Mouse (Mus musculus): ENCODE data around the gene Mast3. TPM values are rescaled to one million over a fixed set of nuclear protein-coding genes. Genes with fewer than 3 reads are reported as not detected.

The Mast3 gene
- polyA plus RNA-seq, 1 experiment from 2014 or later = 10.0 TPM

DNA sequence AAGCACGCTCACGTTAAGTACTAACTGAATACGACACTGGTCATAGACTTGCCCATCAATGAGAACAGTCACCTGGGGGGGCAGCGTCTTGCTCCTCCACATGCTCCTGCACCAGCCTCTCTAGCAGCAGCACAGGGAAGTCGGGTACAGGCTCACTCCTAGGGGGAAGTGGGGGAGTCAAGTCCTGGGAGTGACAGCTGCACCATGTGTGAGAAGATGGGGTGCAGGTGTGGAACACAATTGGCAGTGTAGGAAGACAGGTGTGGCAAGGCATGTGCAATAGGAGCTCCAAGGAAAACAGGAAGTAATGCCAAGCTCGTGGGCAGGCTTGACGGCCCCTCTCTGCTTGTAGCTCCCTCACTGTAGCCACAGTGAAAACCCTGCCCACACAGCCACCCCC lies 33.6 kb downstream of the Mast3 start:
- Histone ChIP-seq H3K4me3 (replicated peaks; ENCODE audit: low read length) (no peak overlapping the region), H3K4me2 (ENCODE audit: low read depth, low read length) (no peak overlapping the region), H3K9me3 (replicated peaks; ENCODE audit: control insufficient read depth, low read length) (no peaks in the 10 kb centered on the region), H3K27ac (ENCODE audit: low read length) (no peak overlapping the region), H3K4me1 (ENCODE audit: control insufficient read depth, insufficient read depth, low read length) (peaks cover 54% of the 10 kb centered on the region), H3K9ac (ENCODE audit: low read length) (no peak overlapping the region), H3K36me3 (ENCODE audit: control insufficient read depth, insufficient read depth, low read length) (peaks cover 41% of the 10 kb centered on the region), H3K27me3 (ENCODE audit: control insufficient read depth, insufficient read depth, low read length) (no peaks in the 10 kb centered on the region)
- no peak for ATAC-seq (ENCODE audit: insufficient read depth, low FRiP score)
- WGBS = 84% methylated on average over 7 of the region's 7 CpGs

DNA sequence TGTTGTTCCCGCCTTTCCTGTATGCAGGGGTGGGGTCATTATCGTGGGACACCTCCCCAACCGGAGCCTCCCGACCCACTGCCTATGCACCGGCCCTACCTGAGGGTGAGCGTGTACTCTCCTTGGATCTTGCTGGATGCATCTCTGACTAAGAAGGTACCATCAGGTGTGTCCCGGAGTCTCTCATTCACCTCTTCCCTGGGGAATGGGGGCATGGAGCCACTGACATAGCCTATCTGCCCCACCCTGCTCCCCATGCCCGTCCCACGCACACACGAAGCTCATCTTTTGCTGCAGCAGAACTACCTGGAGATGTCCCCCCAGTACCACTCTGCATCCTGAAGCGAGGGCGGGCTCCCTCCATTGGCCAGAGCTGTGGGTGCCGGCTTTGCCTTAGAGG lies 34.1 kb downstream of the Mast3 start:
- whole genome bisulfite sequencing = 90% methylated on average over 13 of the region's 13 CpGs
- peaks cover 41% of the 10 kb centered on the region for H3K36me3 ChIP-seq (ENCODE audit: control insufficient read depth, insufficient read depth, low read length)

DNA sequence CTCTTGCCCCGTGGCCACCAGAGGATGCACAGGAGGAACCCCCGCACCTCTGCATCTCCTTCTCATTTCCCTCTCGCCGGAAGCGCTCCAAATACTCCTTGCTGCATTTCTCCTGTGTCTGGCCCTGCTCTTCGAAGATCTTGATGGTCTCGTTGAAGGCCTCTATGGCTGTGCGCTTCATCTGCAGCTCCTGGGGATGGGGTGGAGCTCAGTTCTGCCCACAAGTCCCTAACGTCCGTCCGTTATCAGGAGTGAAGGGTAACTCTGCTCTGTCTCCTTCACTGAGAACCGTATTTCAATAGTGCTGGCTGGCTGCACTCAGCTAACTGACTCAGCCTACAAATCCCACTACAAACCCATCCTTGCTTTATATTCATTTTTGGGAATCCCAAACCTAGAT lies 35.0 kb downstream of the Mast3 start:
- H3K4me3 ChIP-seq (replicated peaks; ENCODE audit: low read length) = no peak overlapping the region
- WGBS = 69% methylated on average over 12 of the region's 12 CpGs
- H3K4me1 ChIP-seq (ENCODE audit: control insufficient read depth, insufficient read depth, low read length) = peaks cover 51% of the 10 kb centered on the region
- no peak overlapping the region for H3K4me2 ChIP-seq (ENCODE audit: low read depth, low read length)
- H3K36me3 ChIP-seq (ENCODE audit: control insufficient read depth, insufficient read depth, low read length) = peaks cover 41% of the 10 kb centered on the region
- no peaks in the 10 kb centered on the region for H3K27me3 ChIP-seq (ENCODE audit: control insufficient read depth, insufficient read depth, low read length)
- ATAC-seq (ENCODE audit: insufficient read depth, low FRiP score) = no peak
- H3K9ac ChIP-seq (ENCODE audit: low read length) = no peak overlapping the region
- H3K27ac ChIP-seq (ENCODE audit: low read length) = no peak overlapping the region
- H3K9me3 ChIP-seq (replicated peaks; ENCODE audit: control insufficient read depth, low read length) = no peaks in the 10 kb centered on the region

More for the DNA sequence above, 34.1 kb downstream of the Mast3 start:
- Histone ChIP-seq H3K4me3 (replicated peaks; ENCODE audit: low read length) (no peak overlapping the region), H3K4me1 (ENCODE audit: control insufficient read depth, insufficient read depth, low read length) (peaks cover 53% of the 10 kb centered on the region), H3K27me3 (ENCODE audit: control insufficient read depth, insufficient read depth, low read length) (no peaks in the 10 kb centered on the region), H3K27ac (ENCODE audit: low read length) (no peak overlapping the region), H3K4me2 (ENCODE audit: low read depth, low read length) (no peak overlapping the region), H3K9me3 (replicated peaks; ENCODE audit: control insufficient read depth, low read length) (no peaks in the 10 kb centered on the region), H3K9ac (ENCODE audit: low read length) (no peak overlapping the region)
- ATAC-seq (ENCODE audit: insufficient read depth, low FRiP score) = no peak

DNA sequence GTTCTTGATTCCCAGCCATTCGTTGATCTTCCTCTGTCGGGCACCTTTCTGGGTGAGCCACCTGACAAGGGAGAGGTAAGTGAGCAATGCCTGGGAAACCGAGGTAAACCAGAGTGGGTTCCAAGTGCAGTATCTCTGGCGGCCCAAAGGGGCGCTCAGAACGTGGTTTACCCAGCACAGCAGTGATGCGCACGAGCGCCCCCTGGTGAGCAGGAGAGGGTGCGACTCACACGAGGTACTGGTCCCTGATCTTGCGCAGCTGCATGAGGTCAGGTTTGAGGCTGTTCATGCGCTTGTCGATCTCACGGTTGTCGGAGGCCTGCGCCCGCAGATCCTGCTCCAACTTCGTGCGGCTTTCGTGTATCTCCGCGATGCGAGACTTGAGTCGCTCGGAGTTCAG lies 35.5 kb downstream of the Mast3 start:
- WGBS = 4% methylated on average over 26 of the region's 26 CpGs
- peaks cover 41% of the 10 kb centered on the region for H3K36me3 ChIP-seq (ENCODE audit: control insufficient read depth, insufficient read depth, low read length)
- peaks cover 49% of the 10 kb centered on the region for H3K4me1 ChIP-seq (ENCODE audit: control insufficient read depth, insufficient read depth, low read length)
- no peak overlapping the region for H3K4me3 ChIP-seq (replicated peaks; ENCODE audit: low read length)
- no peaks in the 10 kb centered on the region for H3K9me3 ChIP-seq (replicated peaks; ENCODE audit: control insufficient read depth, low read length)
- H3K27ac ChIP-seq (ENCODE audit: low read length) = no peak overlapping the region
- ATAC-seq (ENCODE audit: insufficient read depth, low FRiP score) = peak; percentile 54
- H3K4me2 ChIP-seq (ENCODE audit: low read depth, low read length) = no peak overlapping the region
- no peak overlapping the region for H3K9ac ChIP-seq (ENCODE audit: low read length)
- no peaks in the 10 kb centered on the region for H3K27me3 ChIP-seq (ENCODE audit: control insufficient read depth, insufficient read depth, low read length)

DNA sequence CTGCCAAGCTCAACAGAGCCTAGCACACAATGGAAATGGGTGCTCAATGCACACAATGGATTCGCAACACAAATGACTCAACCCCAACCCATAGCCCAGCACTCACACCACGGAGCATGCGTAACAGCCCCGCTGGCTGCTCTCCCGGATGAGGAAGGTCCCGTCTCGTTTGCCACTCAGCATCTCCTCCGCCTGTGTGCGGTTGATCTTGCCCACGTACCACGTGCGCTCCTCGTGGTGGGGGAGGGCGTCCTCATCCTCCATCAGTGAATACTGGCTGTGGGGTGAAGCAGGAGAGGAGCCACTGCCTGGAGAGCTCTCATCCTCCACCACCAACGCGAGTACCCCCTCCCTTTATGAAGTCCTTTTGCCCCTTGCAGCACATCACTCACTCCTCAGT lies 35.9 kb downstream of the Mast3 start:
- Histone ChIP-seq H3K4me3 (replicated peaks; ENCODE audit: low read length) (no peak overlapping the region), H3K27ac (ENCODE audit: low read length) (no peak overlapping the region), H3K4me2 (ENCODE audit: low read depth, low read length) (no peak overlapping the region), H3K4me1 (ENCODE audit: control insufficient read depth, insufficient read depth, low read length) (peaks cover 48% of the 10 kb centered on the region), H3K36me3 (ENCODE audit: control insufficient read depth, insufficient read depth, low read length) (peaks cover 39% of the 10 kb centered on the region), H3K9ac (ENCODE audit: low read length) (no peak overlapping the region), H3K9me3 (replicated peaks; ENCODE audit: control insufficient read depth, low read length) (no peaks in the 10 kb centered on the region), H3K27me3 (ENCODE audit: control insufficient read depth, insufficient read depth, low read length) (no peaks in the 10 kb centered on the region)
- 81% methylated on average over 16 of the region's 16 CpGs for WGBS
- ATAC-seq (ENCODE audit: insufficient read depth, low FRiP score) = no peak

DNA sequence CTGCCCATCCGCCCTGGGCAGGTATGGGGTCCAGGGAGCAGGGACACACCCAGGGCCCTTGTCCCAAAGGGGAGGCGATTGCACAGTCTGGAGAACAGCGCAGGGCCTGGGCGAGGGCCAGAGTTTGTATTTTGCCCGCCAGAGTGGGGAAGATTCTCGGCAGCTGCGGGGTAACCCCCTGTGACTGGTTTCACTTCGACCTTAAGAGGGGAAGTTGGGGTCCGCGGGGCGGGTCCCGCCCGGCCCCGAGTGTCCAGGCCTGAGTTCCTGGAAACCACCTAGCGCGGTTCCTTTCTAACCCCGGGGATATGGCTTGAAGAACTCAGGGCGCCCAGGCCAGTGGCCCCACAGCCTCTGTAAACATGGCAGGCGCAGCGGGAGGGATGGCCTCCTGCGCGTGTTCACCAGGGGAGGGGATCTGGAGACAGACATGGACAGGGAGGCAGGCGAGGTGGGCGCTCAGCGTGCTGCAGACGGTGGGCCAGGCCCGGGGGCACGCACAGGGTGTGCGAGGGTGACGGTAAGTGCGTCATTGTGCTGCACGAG lies 36.5 kb downstream of the Mast3 start:
- 0 out of 2 replicates have a peak overlapping the region, but pooled peaks have one; percentile 6 for H3K27ac ChIP-seq (ENCODE audit: low read length)
- ATAC-seq (ENCODE audit: insufficient read depth, low FRiP score) = no peak
- peaks cover 39% of the 10 kb centered on the region for H3K36me3 ChIP-seq (ENCODE audit: control insufficient read depth, insufficient read depth, low read length)
- H3K4me2 ChIP-seq (ENCODE audit: low read depth, low read length) = no peak overlapping the region
- peaks cover 44% of the 10 kb centered on the region for H3K4me1 ChIP-seq (ENCODE audit: control insufficient read depth, insufficient read depth, low read length)
- no peak overlapping the region for H3K4me3 ChIP-seq (replicated peaks; ENCODE audit: low read length)
- no peak overlapping the region for H3K9ac ChIP-seq (ENCODE audit: low read length)
- no peaks in the 10 kb centered on the region for H3K27me3 ChIP-seq (ENCODE audit: control insufficient read depth, insufficient read depth, low read length)
- H3K9me3 ChIP-seq (replicated peaks; ENCODE audit: control insufficient read depth, low read length) = no peaks in the 10 kb centered on the region
- WGBS = 94% methylated on average over 32 of the region's 32 CpGs

DNA sequence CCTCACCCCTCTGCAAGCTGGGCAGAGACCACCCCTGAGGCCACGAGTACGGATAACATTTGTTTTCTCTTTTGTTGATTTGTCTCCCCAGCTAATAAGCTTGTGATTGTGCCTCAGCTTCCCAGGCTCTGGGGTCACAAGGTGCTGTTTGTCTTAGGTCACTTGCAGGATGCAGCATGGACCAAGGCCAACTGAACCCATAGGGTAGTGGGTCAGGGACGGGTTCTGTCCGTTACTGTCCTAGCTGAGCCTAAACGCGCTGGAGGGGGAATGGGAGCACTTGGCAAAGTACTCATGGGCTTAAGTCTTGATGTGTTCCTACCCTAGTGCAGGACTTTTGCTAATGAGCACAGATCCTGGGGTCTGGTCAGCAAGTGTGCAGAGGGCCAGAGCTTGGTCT lies 37.4 kb downstream of the Mast3 start:
- no peak for ATAC-seq (ENCODE audit: insufficient read depth, low FRiP score)
- H3K9me3 ChIP-seq (replicated peaks; ENCODE audit: control insufficient read depth, low read length) = no peaks in the 10 kb centered on the region
- H3K9ac ChIP-seq (ENCODE audit: low read length) = peak overlapping the region; percentile 80; the same call in 1 of the 2 replicates
- H3K27ac ChIP-seq (ENCODE audit: low read length) = peak overlapping the region; percentile 90; the same call in 1 of the 2 replicates
- H3K4me1 ChIP-seq (ENCODE audit: control insufficient read depth, insufficient read depth, low read length) = peaks cover 40% of the 10 kb centered on the region
- no peak overlapping the region for H3K4me2 ChIP-seq (ENCODE audit: low read depth, low read length)
- WGBS = 84% methylated on average over 6 of the region's 6 CpGs
- peaks cover 39% of the 10 kb centered on the region for H3K36me3 ChIP-seq (ENCODE audit: control insufficient read depth, insufficient read depth, low read length)
- no peaks in the 10 kb centered on the region for H3K27me3 ChIP-seq (ENCODE audit: control insufficient read depth, insufficient read depth, low read length)
- H3K4me3 ChIP-seq (replicated peaks; ENCODE audit: low read length) = no peak overlapping the region

DNA sequence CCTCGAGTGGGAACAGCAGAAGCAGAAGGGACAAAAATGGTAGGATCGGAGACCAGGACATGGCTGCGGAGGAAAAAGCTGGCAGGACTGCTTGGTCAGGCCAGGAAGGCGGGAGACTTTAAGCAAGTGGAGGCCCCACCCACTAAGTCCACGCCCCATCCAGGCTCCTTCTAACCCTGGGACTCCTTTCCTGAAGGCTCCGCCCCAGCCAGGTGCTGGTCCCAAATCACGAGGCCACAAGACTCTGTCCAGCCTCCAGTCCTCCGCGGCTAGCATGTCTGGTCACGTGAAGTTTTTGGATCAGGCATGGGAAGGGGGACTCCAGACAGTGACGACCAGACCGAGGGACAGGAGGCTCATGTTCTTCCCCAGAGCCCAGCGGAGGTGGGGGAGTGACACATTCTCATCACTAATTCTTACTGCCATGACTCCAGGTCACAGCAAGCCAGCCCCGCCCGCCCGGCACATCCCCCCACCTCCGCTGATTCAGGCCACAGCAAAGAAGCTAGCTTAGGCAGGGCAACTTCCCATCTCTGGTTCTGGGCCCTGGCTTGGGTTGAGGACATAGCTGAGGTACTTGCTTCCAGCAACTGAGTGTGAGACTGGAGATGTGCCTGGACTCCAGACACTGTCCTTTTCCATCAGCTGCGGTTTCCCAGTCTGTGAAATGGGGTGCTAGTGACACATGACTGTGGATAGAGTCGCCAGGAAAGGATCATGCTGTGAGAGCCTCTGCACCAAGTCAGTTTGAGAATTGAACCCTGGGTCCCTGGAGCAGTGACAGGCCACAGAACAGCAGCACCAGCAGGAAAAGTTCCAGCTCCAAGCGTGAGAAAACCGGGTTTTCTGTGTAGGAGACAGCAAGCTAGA lies 38.0 kb downstream of the Mast3 start:
- H3K36me3 ChIP-seq (ENCODE audit: control insufficient read depth, insufficient read depth, low read length) = peaks cover 35% of the 10 kb centered on the region
- H3K9ac ChIP-seq (ENCODE audit: low read length) = peak overlapping the region; percentile 80
- H3K9me3 ChIP-seq (replicated peaks; ENCODE audit: control insufficient read depth, low read length) = no peaks in the 10 kb centered on the region
- H3K4me3 ChIP-seq (replicated peaks; ENCODE audit: low read length) = peak overlapping the region; percentile 59
- peak overlapping the region; percentile 95 for H3K4me2 ChIP-seq (ENCODE audit: low read depth, low read length)
- H3K27ac ChIP-seq (ENCODE audit: low read length) = peak overlapping the region; percentile 90
- peak; percentile 74 for ATAC-seq (ENCODE audit: insufficient read depth, low FRiP score)
- 10% methylated on average over 21 of the region's 21 CpGs for WGBS
- peaks cover 34% of the 10 kb centered on the region for H3K4me1 ChIP-seq (ENCODE audit: control insufficient read depth, insufficient read depth, low read length)
- H3K27me3 ChIP-seq (ENCODE audit: control insufficient read depth, insufficient read depth, low read length) = no peaks in the 10 kb centered on the region

DNA sequence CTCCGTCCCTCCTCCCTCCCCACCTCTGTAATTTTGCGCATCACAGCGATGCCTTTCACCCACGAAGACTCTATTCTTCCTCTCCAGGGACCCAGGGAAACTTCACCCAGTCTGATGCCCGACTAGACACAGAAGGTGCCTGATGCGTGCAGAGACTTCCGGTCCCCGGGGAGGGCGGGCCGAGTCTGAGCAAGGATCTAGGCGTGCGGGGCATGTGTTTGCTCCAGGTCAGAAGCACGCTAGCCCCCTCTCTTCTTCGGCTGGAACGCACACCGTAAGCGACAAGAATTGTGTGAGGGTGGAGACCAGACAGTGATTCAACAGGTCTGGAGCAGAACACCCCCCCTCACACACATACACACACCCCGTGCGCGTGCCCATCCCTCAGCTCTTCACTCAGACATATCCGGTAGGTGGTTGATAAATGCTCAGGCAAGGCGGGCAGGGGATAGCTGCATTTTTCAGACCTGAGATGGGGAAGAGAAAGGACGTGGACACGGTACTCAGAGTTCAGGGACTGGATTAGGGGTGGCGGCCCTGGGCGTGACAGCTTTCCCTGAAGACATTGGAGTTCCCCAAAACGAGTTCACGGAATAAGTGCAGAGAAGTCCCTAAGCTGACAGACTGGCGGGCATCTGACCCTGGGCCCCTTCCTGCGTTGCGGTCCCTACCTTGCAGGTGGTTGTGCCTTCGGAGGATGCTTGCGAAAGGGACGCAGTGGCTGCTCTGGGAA lies 38.9 kb downstream of the Mast3 start:
- H3K9ac ChIP-seq (ENCODE audit: low read length) = peak overlapping the region; percentile 80
- H3K36me3 ChIP-seq (ENCODE audit: control insufficient read depth, insufficient read depth, low read length) = peaks cover 27% of the 10 kb centered on the region
- no peaks in the 10 kb centered on the region for H3K9me3 ChIP-seq (replicated peaks; ENCODE audit: control insufficient read depth, low read length)
- H3K4me1 ChIP-seq (ENCODE audit: control insufficient read depth, insufficient read depth, low read length) = peaks cover 40% of the 10 kb centered on the region
- H3K4me3 ChIP-seq (replicated peaks; ENCODE audit: low read length) = peak overlapping the region; percentile 59
- H3K27me3 ChIP-seq (ENCODE audit: control insufficient read depth, insufficient read depth, low read length) = no peaks in the 10 kb centered on the region
- peak overlapping the region; percentile 95 for H3K4me2 ChIP-seq (ENCODE audit: low read depth, low read length)
- H3K27ac ChIP-seq (ENCODE audit: low read length) = peak overlapping the region; percentile 90
- no peak for ATAC-seq (ENCODE audit: insufficient read depth, low FRiP score)
- WGBS = 1% methylated on average over 34 of the region's 34 CpGs
